Mouse (Mus musculus): ENCODE measurements around the gene Mllt3.

DNA sequence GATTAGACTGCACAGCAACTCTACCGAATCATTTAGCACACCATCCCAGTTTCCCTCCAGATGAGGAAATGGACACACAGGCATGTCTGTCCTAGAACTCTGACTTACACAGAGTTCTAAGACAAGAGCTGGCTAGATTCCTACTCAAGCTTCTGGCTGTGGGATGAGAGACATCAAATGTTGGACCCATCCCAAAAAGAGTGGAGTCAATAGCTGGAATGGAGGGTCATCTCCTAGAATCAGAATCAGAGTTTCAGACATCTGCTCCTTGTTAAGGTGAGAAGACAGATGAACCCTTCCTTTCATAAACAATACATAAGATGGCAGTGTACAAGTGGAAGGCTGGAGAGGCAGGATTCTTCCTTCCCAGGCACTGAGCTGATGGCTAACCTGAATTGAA lies 214.9 kb downstream of the Mllt3 start:
- no peak for TF ChIP-seq CHD1 (IDR thresholded peaks at IDR 0.05; ENCODE audit: low read depth, low read length)
- TF ChIP-seq TAL1 (IDR thresholded peaks at IDR 0.05; ENCODE audit: low read length) = no peak
- no peak for TF ChIP-seq EP300 (IDR thresholded peaks at IDR 0.05; ENCODE audit: low read depth in 1 of 2, low read length in 2 of 2)
- TF ChIP-seq UBTF (IDR thresholded peaks at IDR 0.05; ENCODE audit: borderline replicate concordance, insufficient read depth, low read depth, low read length) = no peak
- TF ChIP-seq MAFK (IDR thresholded peaks at IDR 0.05; ENCODE audit: borderline replicate concordance, low read depth, low read length) = no peak

Data from MEL (cell line).